In genomic region chr7:143002679-143003078, GRCm38 (mm10) we compare ENCODE assay signal across 8 mouse cellular contexts. TPM values are rescaled to one million over a fixed set of nuclear protein-coding genes. Genes with fewer than 3 reads are reported as not detected.
A peak's percentile ranks its signal among the peaks of the same experiment; 100 is the strongest.
DNase-seq lines count a peak whose midpoint lies in the region; ATAC-seq lines count a peak whose summit lies in the region.

No protein-coding gene starts in this region.

- H3K9me3 ChIP-seq in erythroblast, embryonic 14.5 days (ENCODE audit: control insufficient read depth, low read length): no peaks in the 10 kb centered on the region
- no peaks in the 10 kb centered on the region for H3K9me3 ChIP-seq in liver, embryonic 12.5 days (replicated peaks)
- no peaks in the 10 kb centered on the region for H3K9me3 ChIP-seq in hindbrain, embryonic 12.5 days (replicated peaks)

- no peaks in the 10 kb centered on the region for H3K27me3 ChIP-seq in erythroblast, embryonic 14.5 days (ENCODE audit: control insufficient read depth)
- no peaks in the 10 kb centered on the region for H3K27me3 ChIP-seq in liver, embryonic 12.5 days (replicated peaks)
- H3K27me3 ChIP-seq in hindbrain, embryonic 12.5 days: no peaks in the 10 kb centered on the region

- H3K36me3 ChIP-seq in erythroblast, embryonic 14.5 days (ENCODE audit: control insufficient read depth): peaks cover 21% of the 10 kb centered on the region
- peaks cover 10% of the 10 kb centered on the region for H3K36me3 ChIP-seq in liver, embryonic 12.5 days
- no peaks in the 10 kb centered on the region for H3K36me3 ChIP-seq in hindbrain, embryonic 12.5 days

- H3K4me1 ChIP-seq in erythroblast, embryonic 14.5 days (ENCODE audit: control insufficient read depth): peaks cover 76% of the 10 kb centered on the region
- peaks cover 71% of the 10 kb centered on the region for H3K4me1 ChIP-seq in liver, embryonic 12.5 days
- no peaks in the 10 kb centered on the region for H3K4me1 ChIP-seq in hindbrain, embryonic 12.5 days

- no peak overlapping the region for H3K4me2 ChIP-seq in liver, embryonic 12.5 days
- H3K4me2 ChIP-seq in hindbrain, embryonic 12.5 days (replicated peaks): no peak overlapping the region

- ATAC-seq in erythroblast, adult 5-6 weeks (replicated peaks; ENCODE audit: low FRiP score, poor library complexity, severe bottlenecking): no peak
- no peak for ATAC-seq in liver, embryonic 12.5 days
- ATAC-seq in hindbrain, embryonic 12.5 days (ENCODE audit: low FRiP score): no peak

- peak overlapping the region; percentile 100 for H3K27ac ChIP-seq in liver, embryonic 12.5 days
- no peak overlapping the region for H3K27ac ChIP-seq in hindbrain, embryonic 12.5 days

- 15% methylated on average over 3 of the region's 3 CpGs for WGBS in liver, embryonic 12.5 days (ENCODE audit: insufficient replicate concordance)
- 35% methylated on average over 3 of the region's 3 CpGs for WGBS in hindbrain, embryonic 12.5 days

- peak overlapping the region; percentile 54; the same call in 1 of the 2 replicates for H3K9ac ChIP-seq in liver, embryonic 12.5 days
- no peak overlapping the region for H3K9ac ChIP-seq in hindbrain, embryonic 12.5 days

- peak overlapping the region; percentile 10 for H3K4me3 ChIP-seq in erythroblast, embryonic 14.5 days (replicated peaks)
- H3K4me3 ChIP-seq in liver, embryonic 12.5 days: no peak overlapping the region
- no peak overlapping the region for H3K4me3 ChIP-seq in hindbrain, embryonic 12.5 days

- DNase-seq in thymus, postnatal 0 days (ENCODE audit: low spot score): peak; percentile 32
- DNase-seq in thymus, adult 18-20 months: no peak
- peak; percentile 57 for DNase-seq in thymus, postnatal 4 days
- DNase-seq in urinary bladder, postnatal 4 days (ENCODE audit: low spot score in 2 of 2): no peak

RNA-seq across cellular contexts. Expression of gene Tspan32, which starts 2.2 kb away (rescaled TPM):
- 14.9 and 17.8 TPM in 2 replicates for polyA plus RNA-seq in erythroblast, embryonic 14.5 days (2012)
- 77.4 and 78.8 TPM in 2 replicates for total RNA-seq in erythroblast, adult 5-6 weeks (2015; ENCODE audit: low replicate concordance)
- 55.2 and 79.5 TPM in 2 replicates for total RNA-seq in erythroblast, adult 5-6 weeks (2017; ENCODE audit: low replicate concordance)
- polyA plus RNA-seq in thymus, postnatal 0 days (2015; fragmentation: Nextera tagmentation; extraction: Ambion mirVana): 44.5 and 58.2 TPM in 2 replicates
- 105 and 106 TPM in 2 replicates for polyA plus RNA-seq in liver, embryonic 12.5 days (2016; fragmentation: Nextera tagmentation; extraction: Ambion mirVana)
- polyA plus RNA-seq in hindbrain, embryonic 12.5 days (2016; fragmentation: Nextera tagmentation; extraction: Ambion mirVana): 2.2 and 2.8 TPM in 2 replicates

RNA-seq across cellular contexts. Expression of gene Ascl2, which starts 33.6 kb away (rescaled TPM):
- polyA plus RNA-seq in erythroblast, embryonic 14.5 days (2012): 0.05 TPM in 1 of 2 replicates, not detected in the other
- total RNA-seq in erythroblast, adult 5-6 weeks (2015; ENCODE audit: low replicate concordance): not detected in 2 replicates
- not detected in 2 replicates for total RNA-seq in erythroblast, adult 5-6 weeks (2017; ENCODE audit: low replicate concordance)
- polyA plus RNA-seq in thymus, postnatal 0 days (2015; fragmentation: Nextera tagmentation; extraction: Ambion mirVana): 2.9 and 3.1 TPM in 2 replicates
- 1.3 TPM in 2 replicates for polyA plus RNA-seq in liver, embryonic 12.5 days (2016; fragmentation: Nextera tagmentation; extraction: Ambion mirVana)
- polyA plus RNA-seq in hindbrain, embryonic 12.5 days (2016; fragmentation: Nextera tagmentation; extraction: Ambion mirVana): 0.41 and 0.56 TPM in 2 replicates

RNA-seq across cellular contexts. Expression of gene Cd81, which starts 49.9 kb away (rescaled TPM):
- 5.9 and 6.3 TPM in 2 replicates for polyA plus RNA-seq in erythroblast, embryonic 14.5 days (2012)
- total RNA-seq in erythroblast, adult 5-6 weeks (2015; ENCODE audit: low replicate concordance): 59.4 and 65.9 TPM in 2 replicates
- total RNA-seq in erythroblast, adult 5-6 weeks (2017; ENCODE audit: low replicate concordance): 40.8 and 80.4 TPM in 2 replicates
- 228 and 233 TPM in 2 replicates for polyA plus RNA-seq in thymus, postnatal 0 days (2015; fragmentation: Nextera tagmentation; extraction: Ambion mirVana)
- 154 TPM in 2 replicates for polyA plus RNA-seq in liver, embryonic 12.5 days (2016; fragmentation: Nextera tagmentation; extraction: Ambion mirVana)
- 251 and 261 TPM in 2 replicates for polyA plus RNA-seq in hindbrain, embryonic 12.5 days (2016; fragmentation: Nextera tagmentation; extraction: Ambion mirVana)

Comparison
In these comparisons a context has a peak if more than half of its experiments do, and no peak if none do; other contexts are left out.
1. DNase-seq: peak in thymus, postnatal 0 days (single experiment) and thymus, postnatal 4 days (single experiment); none in thymus, adult 18-20 months (0 of 2) and urinary bladder, postnatal 4 days (0 of 2).
2. RNA of gene Cd81, which starts 49.9 kb away (polyA plus RNA-seq): 251 to 261 TPM in hindbrain, embryonic 12.5 days, 228 to 233 TPM in thymus, postnatal 0 days and 154 TPM in liver, embryonic 12.5 days; 5.9 to 6.3 TPM in erythroblast, embryonic 14.5 days; every median in the first group is over 10 times any median in the second.